Mouse (Mus musculus): ENCODE measurements around the gene Man2a1. TPM values are rescaled to one million over a fixed set of nuclear protein-coding genes. Genes with fewer than 3 reads are reported as not detected.

Gene Man2a1
- polyA plus RNA-seq, 1 experiment from 2014 or later, result 10.5 TPM

DNA sequence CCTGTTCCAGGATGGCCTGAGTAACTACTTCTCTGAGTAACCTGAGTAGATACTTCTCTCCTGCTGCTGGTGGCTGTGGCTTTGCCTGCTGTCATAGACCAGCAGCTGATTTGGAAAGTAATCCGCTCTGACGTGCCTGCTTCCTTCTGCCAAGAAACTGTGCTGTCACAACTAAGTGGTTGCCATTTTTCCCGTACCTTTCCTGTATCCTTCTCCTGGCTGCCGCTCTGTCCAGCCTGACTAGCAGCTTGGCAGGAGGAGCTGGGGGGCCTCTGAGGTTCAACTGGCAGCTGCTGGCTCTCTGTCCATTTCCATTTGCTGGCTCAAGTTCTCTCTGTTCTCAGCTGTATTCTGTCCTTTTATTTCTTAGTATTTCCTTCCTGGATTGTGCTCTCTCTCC, 115.8 kb downstream of the Man2a1 start:
- WGBS, result 28% methylated on average over 4 of the region's 4 CpGs
- no peak overlapping the region for H3K4me3 ChIP-seq (ENCODE audit: low read depth, low read length)
- peak; percentile 86 for ATAC-seq (ENCODE audit: low read depth)
- no peaks in the 10 kb centered on the region for H3K9me3 ChIP-seq (ENCODE audit: control insufficient read depth, low read length)
- peak; percentile 84 for DNase-seq (ENCODE audit: low spot score)
- no peak overlapping the region for H3K27ac ChIP-seq (replicated peaks; ENCODE audit: low read depth, low read length)
- H3K9ac ChIP-seq (ENCODE audit: low read depth, low read length), result no peak overlapping the region
- H3K27me3 ChIP-seq (replicated peaks; ENCODE audit: control insufficient read depth, insufficient read depth, low read length), result no peaks in the 10 kb centered on the region
- H3K4me1 ChIP-seq (ENCODE audit: control insufficient read depth, insufficient read depth, low read length), result 0 out of 2 replicates have a peak, but pooled peaks cover 4% of the 10 kb centered on the region
- peaks cover 20% of the 10 kb centered on the region for H3K36me3 ChIP-seq (ENCODE audit: control insufficient read depth, insufficient read depth, low read length)
- H3K4me2 ChIP-seq (ENCODE audit: low read depth, low read length), result no peak overlapping the region

DNA sequence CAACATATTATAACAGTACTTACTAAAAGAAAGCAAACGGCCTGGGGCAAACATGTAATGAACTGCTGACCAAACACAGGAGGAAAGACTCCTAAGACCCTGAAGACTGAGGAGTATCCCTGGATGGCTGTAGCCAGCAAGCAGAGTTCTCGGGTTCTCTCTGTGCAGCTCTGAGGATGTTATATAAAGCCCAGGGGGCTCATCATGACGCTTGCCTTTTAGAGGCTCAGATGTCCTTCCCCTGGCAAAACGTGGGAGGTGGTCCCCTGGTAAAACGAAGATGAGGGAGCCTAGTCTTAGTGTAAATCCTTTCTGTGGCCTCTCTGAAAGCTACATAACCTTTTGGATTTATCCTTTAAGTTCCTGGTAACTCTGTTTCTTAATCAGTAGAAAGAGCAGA, 119.2 kb downstream of the Man2a1 start:
- Histone ChIP-seq H3K36me3 (ENCODE audit: control insufficient read depth, insufficient read depth, low read length) (peaks cover 6% of the 10 kb centered on the region; the same call in 1 of the 2 replicates), H3K9ac (ENCODE audit: low read depth, low read length) (no peak overlapping the region), H3K4me3 (ENCODE audit: low read depth, low read length) (no peak overlapping the region), H3K4me2 (ENCODE audit: low read depth, low read length) (no peak overlapping the region), H3K27ac (replicated peaks; ENCODE audit: low read depth, low read length) (no peak overlapping the region), H3K27me3 (replicated peaks; ENCODE audit: control insufficient read depth, insufficient read depth, low read length) (no peaks in the 10 kb centered on the region), H3K9me3 (ENCODE audit: control insufficient read depth, low read length) (no peaks in the 10 kb centered on the region), H3K4me1 (ENCODE audit: control insufficient read depth, insufficient read depth, low read length) (0 out of 2 replicates have a peak, but pooled peaks cover 4% of the 10 kb centered on the region)
- 46% methylated on average over 5 of the region's 5 CpGs for WGBS
- DNase-seq (ENCODE audit: low spot score), result peak; percentile 3
- no peak for ATAC-seq (ENCODE audit: low read depth)

GRCm38 (mm10) chr17:64721112-64721511, 120.6 kb downstream of the Man2a1 start:
- Histone ChIP-seq H3K4me2 (ENCODE audit: low read depth, low read length) (no peak overlapping the region), H3K27ac (replicated peaks; ENCODE audit: low read depth, low read length) (no peak overlapping the region), H3K4me1 (ENCODE audit: control insufficient read depth, insufficient read depth, low read length) (0 out of 2 replicates have a peak, but pooled peaks cover 4% of the 10 kb centered on the region), H3K27me3 (replicated peaks; ENCODE audit: control insufficient read depth, insufficient read depth, low read length) (no peaks in the 10 kb centered on the region), H3K9me3 (ENCODE audit: control insufficient read depth, low read length) (no peaks in the 10 kb centered on the region), H3K36me3 (ENCODE audit: control insufficient read depth, insufficient read depth, low read length) (peaks cover 3% of the 10 kb centered on the region; the same call in 1 of the 2 replicates), H3K4me3 (ENCODE audit: low read depth, low read length) (no peak overlapping the region), H3K9ac (ENCODE audit: low read depth, low read length) (no peak overlapping the region)
- WGBS, result 77% methylated on average over 5 of the region's 5 CpGs
- ATAC-seq (ENCODE audit: low read depth) (no peak), DNase-seq (ENCODE audit: low spot score) (no peak)

GRCm38 (mm10) chr17:64723162-64723561, 122.6 kb downstream of the Man2a1 start:
- H3K27me3 ChIP-seq (replicated peaks; ENCODE audit: control insufficient read depth, insufficient read depth, low read length), result no peaks in the 10 kb centered on the region
- no peak overlapping the region for H3K9ac ChIP-seq (ENCODE audit: low read depth, low read length)
- no peaks in the 10 kb centered on the region for H3K9me3 ChIP-seq (ENCODE audit: control insufficient read depth, low read length)
- no peak for DNase-seq (ENCODE audit: low spot score)
- no peak overlapping the region for H3K27ac ChIP-seq (replicated peaks; ENCODE audit: low read depth, low read length)
- peaks cover 8% of the 10 kb centered on the region; the same call in 1 of the 2 replicates for H3K36me3 ChIP-seq (ENCODE audit: control insufficient read depth, insufficient read depth, low read length)
- no peak for ATAC-seq (ENCODE audit: low read depth)
- H3K4me2 ChIP-seq (ENCODE audit: low read depth, low read length), result no peak overlapping the region
- H3K4me3 ChIP-seq (ENCODE audit: low read depth, low read length), result no peak overlapping the region
- 75% methylated on average over 1 of the region's 1 CpGs for WGBS
- no peaks in the 10 kb centered on the region for H3K4me1 ChIP-seq (ENCODE audit: control insufficient read depth, insufficient read depth, low read length)

- Histone ChIP-seq H3K4me1 (ENCODE audit: control insufficient read depth, insufficient read depth, low read length) (no peaks in the 10 kb centered on the region), H3K27ac (replicated peaks; ENCODE audit: low read depth, low read length) (no peak overlapping the region), H3K27me3 (replicated peaks; ENCODE audit: control insufficient read depth, insufficient read depth, low read length) (no peaks in the 10 kb centered on the region), H3K36me3 (ENCODE audit: control insufficient read depth, insufficient read depth, low read length) (0 out of 2 replicates have a peak, but pooled peaks cover 16% of the 10 kb centered on the region), H3K4me2 (ENCODE audit: low read depth, low read length) (no peak overlapping the region), H3K9me3 (ENCODE audit: control insufficient read depth, low read length) (no peaks in the 10 kb centered on the region), H3K9ac (ENCODE audit: low read depth, low read length) (no peak overlapping the region), H3K4me3 (ENCODE audit: low read depth, low read length) (no peak overlapping the region)
- 91% methylated on average over 3 of the region's 3 CpGs for WGBS
- ATAC-seq (ENCODE audit: low read depth) (no peak), DNase-seq (ENCODE audit: low spot score) (no peak)
Observed at GRCm38 (mm10) chr17:64725214-64725613, 124.7 kb downstream of the Man2a1 start.

DNA sequence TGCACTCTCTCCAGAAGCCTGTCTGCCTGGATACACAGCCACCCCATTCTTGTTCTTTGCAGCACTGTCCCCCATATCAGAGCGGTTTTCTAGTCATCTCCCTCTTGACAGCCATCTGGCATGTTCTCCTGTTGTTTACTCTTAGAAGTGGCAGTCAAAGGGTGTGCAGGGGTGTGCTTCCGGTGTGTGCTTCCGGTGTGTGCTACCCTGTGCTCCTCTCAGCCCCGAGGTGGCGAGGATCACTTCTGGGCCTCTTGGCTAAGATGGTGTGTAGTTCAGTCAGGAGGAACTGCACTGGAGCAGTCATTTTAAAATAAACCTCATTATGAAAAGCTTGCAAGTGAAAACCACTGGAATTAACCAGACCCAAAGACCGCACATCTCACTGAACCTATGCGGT, 125.5 kb downstream of the Man2a1 start:
- 90% methylated on average over 7 of the region's 7 CpGs for WGBS
- no peak for DNase-seq (ENCODE audit: low spot score)
- ATAC-seq (ENCODE audit: low read depth), result no peak

DNA sequence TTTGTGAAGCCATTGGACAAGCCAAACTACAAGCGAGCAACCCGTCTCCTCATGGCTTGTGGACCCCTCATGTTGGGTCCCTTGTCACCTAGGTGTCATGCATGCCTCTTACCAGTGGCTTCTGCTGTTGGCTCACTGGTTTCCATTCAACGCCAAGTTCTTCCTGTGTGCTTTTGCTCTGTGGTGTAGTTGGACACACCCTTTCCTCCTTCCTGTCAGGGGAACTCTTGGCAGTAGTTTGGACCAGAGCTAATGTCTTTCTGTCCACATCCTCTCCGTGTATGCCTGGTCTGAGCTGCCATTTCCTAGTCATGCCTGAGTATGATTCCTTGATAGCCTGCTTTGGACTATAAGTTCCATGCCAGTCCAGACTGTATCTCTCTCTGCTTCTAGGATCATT, 135.0 kb downstream of the Man2a1 start:
- peaks cover 3% of the 10 kb centered on the region; the same call in 1 of the 2 replicates for H3K4me1 ChIP-seq (ENCODE audit: control insufficient read depth, insufficient read depth, low read length)
- no peak overlapping the region for H3K27ac ChIP-seq (replicated peaks; ENCODE audit: low read depth, low read length)
- ATAC-seq (ENCODE audit: low read depth) (no peak), DNase-seq (ENCODE audit: low spot score) (no peak)
- no peaks in the 10 kb centered on the region for H3K9me3 ChIP-seq (ENCODE audit: control insufficient read depth, low read length)
- 86% methylated on average over 4 of the region's 4 CpGs for WGBS
- peaks cover 43% of the 10 kb centered on the region for H3K36me3 ChIP-seq (ENCODE audit: control insufficient read depth, insufficient read depth, low read length)
- no peaks in the 10 kb centered on the region for H3K27me3 ChIP-seq (replicated peaks; ENCODE audit: control insufficient read depth, insufficient read depth, low read length)
- H3K4me3 ChIP-seq (ENCODE audit: low read depth, low read length), result no peak overlapping the region
- H3K4me2 ChIP-seq (ENCODE audit: low read depth, low read length), result no peak overlapping the region
- no peak overlapping the region for H3K9ac ChIP-seq (ENCODE audit: low read depth, low read length)

More for the DNA sequence above, 125.5 kb downstream of the Man2a1 start:
- no peaks in the 10 kb centered on the region for H3K9me3 ChIP-seq (ENCODE audit: control insufficient read depth, low read length)
- no peak overlapping the region for H3K4me2 ChIP-seq (ENCODE audit: low read depth, low read length)
- H3K27ac ChIP-seq (replicated peaks; ENCODE audit: low read depth, low read length), result no peak overlapping the region
- 0 out of 2 replicates have a peak, but pooled peaks cover 16% of the 10 kb centered on the region for H3K36me3 ChIP-seq (ENCODE audit: control insufficient read depth, insufficient read depth, low read length)
- H3K9ac ChIP-seq (ENCODE audit: low read depth, low read length), result no peak overlapping the region
- H3K4me1 ChIP-seq (ENCODE audit: control insufficient read depth, insufficient read depth, low read length), result no peaks in the 10 kb centered on the region
- H3K27me3 ChIP-seq (replicated peaks; ENCODE audit: control insufficient read depth, insufficient read depth, low read length), result no peaks in the 10 kb centered on the region
- no peak overlapping the region for H3K4me3 ChIP-seq (ENCODE audit: low read depth, low read length)

DNA sequence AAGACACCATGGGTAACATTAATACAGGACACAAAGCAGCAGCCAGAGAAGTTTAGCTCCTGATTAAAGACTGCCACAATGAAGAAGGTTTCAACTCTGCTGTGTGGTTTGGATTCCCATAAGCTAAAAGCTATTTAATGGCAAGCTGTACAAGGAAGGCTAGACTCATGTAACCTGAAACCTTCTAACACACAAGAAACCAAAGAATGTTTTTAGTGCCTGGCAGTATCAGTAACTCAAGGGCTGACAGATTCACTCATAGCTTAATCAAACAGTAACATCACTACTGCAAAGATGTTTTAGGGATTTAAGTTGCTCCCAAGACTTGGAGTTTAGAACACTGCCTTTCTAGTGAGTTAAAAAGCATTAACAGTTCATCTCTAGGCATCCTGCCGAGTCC, 137.4 kb downstream of the Man2a1 start:
- peaks cover 66% of the 10 kb centered on the region for H3K36me3 ChIP-seq (ENCODE audit: control insufficient read depth, insufficient read depth, low read length)
- no peaks in the 10 kb centered on the region for H3K9me3 ChIP-seq (ENCODE audit: control insufficient read depth, low read length)
- H3K4me2 ChIP-seq (ENCODE audit: low read depth, low read length), result no peak overlapping the region
- no peak overlapping the region for H3K4me3 ChIP-seq (ENCODE audit: low read depth, low read length)
- DNase-seq (ENCODE audit: low spot score) (peak; percentile 34), ATAC-seq (ENCODE audit: low read depth) (no peak)
- 95% methylated on average over 1 of the region's 1 CpGs for WGBS
- H3K4me1 ChIP-seq (ENCODE audit: control insufficient read depth, insufficient read depth, low read length), result peaks cover 3% of the 10 kb centered on the region; the same call in 1 of the 2 replicates
- H3K27me3 ChIP-seq (replicated peaks; ENCODE audit: control insufficient read depth, insufficient read depth, low read length), result no peaks in the 10 kb centered on the region
- H3K27ac ChIP-seq (replicated peaks; ENCODE audit: low read depth, low read length), result no peak overlapping the region
- H3K9ac ChIP-seq (ENCODE audit: low read depth, low read length), result no peak overlapping the region

DNA sequence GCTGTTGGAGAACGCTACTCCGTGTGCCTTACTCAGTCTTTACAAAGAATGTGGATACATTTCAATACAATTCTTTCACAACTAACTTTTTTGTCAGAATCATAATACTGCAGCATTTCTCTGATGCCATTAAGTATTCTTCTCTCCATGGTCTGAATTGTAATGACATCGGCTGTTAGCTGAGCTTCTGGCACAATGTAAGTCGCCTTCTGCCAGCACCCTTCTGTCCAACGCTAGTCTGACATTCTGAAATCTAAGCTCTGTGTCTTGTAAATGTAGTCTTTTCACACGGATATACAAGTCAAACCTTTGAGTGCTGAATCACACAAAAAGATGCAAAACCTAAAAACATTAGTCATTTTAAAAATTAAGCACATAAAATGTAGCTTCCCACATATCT, 138.6 kb downstream of the Man2a1 start:
- H3K9me3 ChIP-seq (ENCODE audit: control insufficient read depth, low read length), result no peaks in the 10 kb centered on the region
- ATAC-seq (ENCODE audit: low read depth), result no peak
- no peak overlapping the region for H3K4me3 ChIP-seq (ENCODE audit: low read depth, low read length)
- peaks cover 66% of the 10 kb centered on the region for H3K36me3 ChIP-seq (ENCODE audit: control insufficient read depth, insufficient read depth, low read length)
- H3K4me2 ChIP-seq (ENCODE audit: low read depth, low read length), result no peak overlapping the region
- no peaks in the 10 kb centered on the region for H3K27me3 ChIP-seq (replicated peaks; ENCODE audit: control insufficient read depth, insufficient read depth, low read length)
- WGBS, result 91% methylated on average over 6 of the region's 6 CpGs
- peaks cover 3% of the 10 kb centered on the region; the same call in 1 of the 2 replicates for H3K4me1 ChIP-seq (ENCODE audit: control insufficient read depth, insufficient read depth, low read length)
- DNase-seq (ENCODE audit: low spot score), result no peak
- H3K27ac ChIP-seq (replicated peaks; ENCODE audit: low read depth, low read length), result no peak overlapping the region
- no peak overlapping the region for H3K9ac ChIP-seq (ENCODE audit: low read depth, low read length)
